Mouse (Mus musculus) E14TG2a.4 (cell line): ENCODE measurements around the gene Ccdc157.

Experiments
- CTCF ChIP-seq: conservative IDR thresholded peaks from 2 replicates; pipeline ENCODE4 v1.5.1; 2014; ENCODE audit warnings: low read length
- NANOG ChIP-seq: IDR thresholded peaks from 2 replicates; pipeline ENCODE4 v1.6.1; 2014; ENCODE audit warnings: borderline replicate concordance, low read length, mixed read lengths
- POU5F1 ChIP-seq: IDR thresholded peaks from 2 replicates; pipeline ENCODE4 v1.6.1; 2014; ENCODE audit warnings: low read length, borderline replicate concordance

- no peak for TF ChIP-seq CTCF
- TF ChIP-seq NANOG = no peak
- no peak for TF ChIP-seq POU5F1
These were observed 22.0 kb upstream of the Ccdc157 start for GRCm38 (mm10) chr11:4182061-4182460.
